Mouse (Mus musculus) limb, embryonic 11.5 days (tissue): ENCODE data around the gene Gstcd. TPM values are rescaled to one million over a fixed set of nuclear protein-coding genes. Genes with fewer than 3 reads are reported as not detected.
A peak's percentile ranks its signal among the peaks of the same experiment; 100 is the strongest.

Source experiments
- ATAC-seq: fragments of 200-750 bp; cut with Nextera tagmentation; 2 replicates; pipeline ENCODE4 v1.8.0; 2017; ENCODE audit warnings: low read depth; ENCODE audit not compliant: insufficient number of reproducible peaks, low FRiP score, low TSS enrichment
- DNase-seq: peaks from one replicate; pipeline ENCODE4 v3.0.0-alpha.2; 2015; ENCODE audit warnings: low spot score
- H3K27ac ChIP-seq: fragments of 300-500 bp; sonication (generic); replicated peaks from 2 replicates; pipeline ENCODE4 v1.5.1; 2014; ENCODE audit warnings: low read depth, mild to moderate bottlenecking, low read length
- H3K27me3 ChIP-seq: fragments of 300-500 bp; sonication (generic); 2 replicates; pipeline ENCODE4 v1.6.1; 2014; ENCODE audit warnings: mild to moderate bottlenecking, low read length, mixed read lengths; ENCODE audit not compliant: control insufficient read depth, insufficient read depth
- H3K36me3 ChIP-seq: fragments of 300-500 bp; sonication (generic); 2 replicates; pipeline ENCODE4 v1.6.1; 2014; ENCODE audit warnings: mild to moderate bottlenecking, low read length, moderate library complexity, mixed read lengths; ENCODE audit not compliant: control insufficient read depth, insufficient read depth
- H3K4me1 ChIP-seq: fragments of 300-500 bp; sonication (generic); 2 replicates; pipeline ENCODE4 v1.6.1; 2014; ENCODE audit warnings: low read length, mixed read lengths; ENCODE audit not compliant: control insufficient read depth, insufficient read depth
- H3K4me2 ChIP-seq: fragments of 300-500 bp; sonication (generic); 2 replicates; pipeline ENCODE4 v1.6.1; 2014; ENCODE audit warnings: low read depth, mild to moderate bottlenecking, moderate library complexity; ENCODE audit not compliant: severe bottlenecking
- H3K4me3 ChIP-seq: fragments of 300-500 bp; sonication (generic); 2 replicates; pipeline ENCODE4 v1.5.1; 2014; ENCODE audit warnings: low read depth, low read length
- H3K9ac ChIP-seq: fragments of 300-500 bp; sonication (generic); 2 replicates; pipeline ENCODE4 v1.6.1; 2014; ENCODE audit warnings: mild to moderate bottlenecking, low read length
- H3K9me3 ChIP-seq: fragments of 300-500 bp; sonication (generic); 2 replicates; pipeline ENCODE4 v1.6.1; 2016; ENCODE audit warnings: low read length; ENCODE audit not compliant: control insufficient read depth
- WGBS: fragments of 180-500 bp; shearing (Covaris S2); extraction: QIAGEN DNeasy Blood & Tissue Kit; methylation state at CpG from one replicate; pipeline ENCODE4 v1.1.7; 2014; 5-methylcytosine and 5-hydroxymethylcytosine counted together
- polyA plus RNA-seq: library from polyadenylated mRNA; unstranded; fragments of >200 nt; fragmentation: Nextera tagmentation; extraction: Ambion mirVana; gene quantifications from 2 replicates; pipeline ENCODE4 v1.2.1, GENCODE M21; 2014

Gene Gstcd
- polyA plus RNA-seq, 1 experiment from 2014 or later = 12.1 TPM

DNA sequence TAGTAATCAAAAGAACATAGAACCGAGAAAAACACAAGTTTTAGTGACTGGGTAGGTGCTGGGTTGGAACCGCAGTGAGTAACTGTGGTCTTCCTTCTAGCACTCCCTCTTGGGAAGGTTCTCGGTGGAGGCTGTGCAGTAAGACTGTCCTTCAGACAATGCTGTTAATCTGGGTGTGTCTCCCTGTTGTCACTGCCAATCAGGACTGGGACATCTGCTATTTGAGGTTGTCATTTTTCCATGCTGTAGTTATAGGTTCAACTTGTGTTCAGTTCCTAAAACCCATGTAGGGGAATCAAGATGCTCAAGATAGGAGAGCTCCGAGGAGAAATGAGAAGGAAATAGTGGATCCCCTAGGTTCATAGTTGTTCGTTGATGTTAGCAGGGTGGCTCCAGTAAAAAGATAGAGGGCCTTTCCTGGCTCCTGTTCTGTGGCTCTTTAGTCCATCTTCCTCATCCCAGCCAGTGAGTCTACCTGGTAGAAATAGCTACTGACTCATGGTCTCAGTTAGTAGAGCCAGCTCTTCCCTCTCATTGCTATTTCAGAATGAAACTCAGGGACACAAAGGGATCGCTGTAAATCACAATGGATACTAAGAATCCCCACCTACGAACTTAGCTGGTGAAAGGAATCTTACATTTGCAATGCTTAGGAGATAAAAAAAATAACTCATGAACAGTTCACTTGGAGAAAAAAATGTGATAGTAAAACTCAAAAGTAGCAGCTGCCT lies 129.0 kb downstream of the Gstcd start:
- no peaks in the 10 kb centered on the region for H3K4me1 ChIP-seq
- no peak overlapping the region for H3K9ac ChIP-seq
- no peaks in the 10 kb centered on the region for H3K27me3 ChIP-seq
- H3K27ac ChIP-seq = no peak overlapping the region
- no peaks in the 10 kb centered on the region for H3K9me3 ChIP-seq
- DNase-seq (no peak), ATAC-seq (no peak)
- 85% methylated on average over 7 of the region's 7 CpGs for WGBS
- no peak overlapping the region for H3K4me3 ChIP-seq
- H3K4me2 ChIP-seq = no peak overlapping the region
- H3K36me3 ChIP-seq = no peaks in the 10 kb centered on the region

DNA sequence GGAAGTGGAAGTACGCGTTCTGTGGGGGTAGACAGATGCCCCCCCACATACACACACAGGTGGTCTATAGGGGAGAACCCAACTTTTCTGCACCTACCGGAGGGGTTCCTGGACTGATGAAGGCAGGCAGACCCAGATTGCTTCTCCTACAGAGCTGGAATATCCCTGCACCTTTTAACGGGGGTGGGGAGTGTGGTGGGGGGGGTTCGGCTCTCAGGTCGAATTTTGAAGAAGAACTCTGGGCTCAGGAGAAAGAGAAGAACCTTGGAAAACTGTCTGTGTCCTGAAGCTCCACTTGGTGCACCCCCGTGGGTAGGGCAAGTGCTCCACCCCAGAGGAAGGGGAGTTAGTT lies 141.3 kb downstream of the Gstcd start:
- no peaks in the 10 kb centered on the region for H3K9me3 ChIP-seq
- DNase-seq (no peak), ATAC-seq (0 out of 2 replicates have a peak, but pooled peaks have one; percentile 44)
- H3K9ac ChIP-seq = peak overlapping the region; percentile 61
- WGBS = 8% methylated on average over 7 of the region's 7 CpGs
- peaks cover under 1% of the 10 kb centered on the region; the same call in 1 of the 2 replicates for H3K4me1 ChIP-seq
- peak overlapping the region; percentile 59 for H3K4me3 ChIP-seq
- no peak overlapping the region for H3K27ac ChIP-seq
- H3K4me2 ChIP-seq = peak overlapping the region; percentile 75
- H3K36me3 ChIP-seq = no peaks in the 10 kb centered on the region
- H3K27me3 ChIP-seq = peaks cover 11% of the 10 kb centered on the region; the same call in 1 of the 2 replicates

DNA sequence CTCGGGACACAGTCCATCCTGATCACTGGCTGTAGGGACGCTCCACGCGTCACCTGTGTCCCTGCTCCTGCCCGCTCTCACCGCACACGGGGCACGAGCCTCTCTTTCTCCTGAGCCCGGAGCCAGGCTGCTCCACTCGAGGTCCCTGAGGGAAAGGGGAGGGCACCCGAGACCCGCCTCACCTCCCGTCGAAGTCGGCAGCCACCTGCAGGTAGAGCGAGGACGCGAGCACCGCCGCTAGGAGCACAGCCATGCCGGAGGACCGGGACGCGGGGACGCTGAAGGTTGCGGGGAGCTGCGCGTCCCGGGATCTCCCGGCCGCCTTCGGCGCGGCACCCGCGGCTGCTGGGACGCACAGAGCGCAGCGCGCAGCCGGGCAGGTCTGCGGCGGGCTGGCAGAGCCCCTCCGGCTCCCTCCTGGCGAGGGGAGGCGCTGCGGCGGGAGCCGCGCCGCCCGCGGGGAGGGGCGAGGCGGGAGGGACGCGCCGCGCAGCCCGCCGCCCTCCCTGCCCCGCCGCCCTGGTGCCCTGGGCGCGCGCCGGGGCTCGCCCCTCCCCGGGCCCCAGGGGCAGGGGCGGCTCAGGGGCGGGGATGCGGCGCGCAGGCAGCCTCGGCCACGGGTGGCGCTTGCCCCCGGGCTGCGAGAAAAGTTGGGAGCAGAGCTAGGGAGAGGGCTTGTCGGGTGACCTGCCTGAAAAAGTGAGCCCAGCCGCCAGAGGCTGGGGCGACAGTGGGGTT lies 141.9 kb downstream of the Gstcd start, which contains the start of gene Npnt:
Gene Npnt (minus strand): TSS at position 501 of the 738 bp plus-strand sequence.
- ATAC-seq (peak; percentile 81), DNase-seq (peak; percentile 66)
- Histone ChIP-seq H3K9ac (peak within 1 kb of the TSS; percentile 61), H3K27ac (no peak within 1 kb of the TSS), H3K9me3 (no peaks in the 10 kb centered on the region), H3K4me2 (peak within 1 kb of the TSS; percentile 75), H3K36me3 (no peaks in the 10 kb centered on the region), H3K4me1 (peaks cover 6% of the 10 kb centered on the region), H3K4me3 (peak within 1 kb of the TSS; percentile 59), H3K27me3 (peaks cover 11% of the 10 kb centered on the region; the same call in 1 of the 2 replicates)
- under 1% methylated on average over 53 of the region's 82 CpGs for WGBS

DNA sequence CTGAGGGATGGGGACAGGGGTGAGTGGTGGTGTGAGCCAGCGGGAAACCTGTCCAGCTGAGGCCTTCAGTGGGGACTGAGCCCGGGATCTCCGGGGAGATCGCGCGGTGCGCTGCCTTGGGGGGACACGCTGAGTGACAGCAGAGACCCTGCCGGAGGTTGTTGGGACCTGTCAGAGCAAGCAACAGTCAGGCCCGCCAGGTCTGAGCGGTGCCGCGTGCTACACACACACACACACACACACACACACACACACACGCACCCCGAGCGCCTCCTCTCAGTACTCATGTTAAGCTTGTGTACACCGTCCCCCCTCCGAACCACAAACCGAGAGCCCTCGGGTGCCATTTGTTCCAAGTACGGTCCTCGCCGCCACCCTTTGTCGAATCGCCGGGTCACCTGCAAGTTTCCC lies 142.4 kb downstream of the Gstcd start:
- Histone ChIP-seq H3K4me1 (peaks cover 12% of the 10 kb centered on the region), H3K9ac (peak overlapping the region; percentile 61), H3K9me3 (no peaks in the 10 kb centered on the region), H3K4me2 (peak overlapping the region; percentile 75), H3K36me3 (no peaks in the 10 kb centered on the region), H3K4me3 (peak overlapping the region; percentile 59), H3K27me3 (peaks cover 11% of the 10 kb centered on the region; the same call in 1 of the 2 replicates), H3K27ac (no peak overlapping the region)
- DNase-seq (peak; percentile 65), ATAC-seq (peak; percentile 53)
- WGBS = under 1% methylated on average over 25 of the region's 26 CpGs

DNA sequence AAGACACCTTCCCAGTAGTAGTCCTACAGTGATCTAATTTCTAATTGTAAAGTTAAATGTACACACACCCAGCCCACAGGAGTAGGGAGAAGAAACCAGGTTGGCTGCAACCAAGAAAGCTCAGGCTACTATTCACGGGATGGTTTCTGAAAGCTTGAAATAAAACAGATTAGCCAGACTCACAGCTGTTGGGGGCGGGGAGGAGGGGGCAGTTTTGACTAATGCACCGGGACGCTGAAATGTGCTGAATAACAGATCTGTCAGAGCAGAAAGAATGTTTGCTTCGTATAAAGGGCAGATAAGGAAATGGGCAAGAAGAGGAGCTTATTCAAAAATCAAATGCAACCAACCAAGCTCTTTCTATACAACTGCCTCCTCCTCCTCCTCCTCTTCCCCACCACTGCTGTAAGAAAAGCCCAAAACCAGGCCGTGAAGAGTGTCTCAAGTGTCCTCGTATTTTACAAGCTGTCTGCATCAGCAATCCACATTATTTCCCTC lies 143.5 kb downstream of the Gstcd start:
- no peak for ATAC-seq
- Histone ChIP-seq H3K4me2 (no peak overlapping the region), H3K36me3 (no peaks in the 10 kb centered on the region), H3K9ac (no peak overlapping the region), H3K9me3 (no peaks in the 10 kb centered on the region), H3K4me1 (peaks cover 19% of the 10 kb centered on the region), H3K27me3 (peaks cover 11% of the 10 kb centered on the region; the same call in 1 of the 2 replicates), H3K4me3 (no peak overlapping the region), H3K27ac (no peak overlapping the region)
- DNase-seq = no peak
- WGBS = 20% methylated on average over 7 of the region's 7 CpGs

DNA sequence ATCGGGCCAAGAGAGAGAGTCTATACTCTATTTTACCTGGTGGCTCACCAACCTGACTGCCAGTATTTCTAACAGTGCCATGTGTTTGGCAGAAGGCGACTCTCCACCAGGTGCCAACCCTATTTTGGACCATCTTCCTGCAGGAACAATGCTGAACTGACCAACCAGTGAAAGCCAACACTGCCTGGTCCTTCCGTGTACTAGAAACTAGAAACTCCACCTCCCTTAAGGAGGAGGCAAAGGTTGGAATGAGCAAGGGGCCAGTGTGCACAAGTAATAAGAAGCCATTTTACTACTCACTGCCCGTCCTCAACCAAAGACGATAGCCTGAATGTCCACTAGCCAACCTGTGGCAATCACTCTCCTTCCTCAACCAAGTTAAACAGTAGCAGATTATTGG lies 145.7 kb downstream of the Gstcd start:
- Histone ChIP-seq H3K36me3 (no peaks in the 10 kb centered on the region), H3K4me3 (no peak overlapping the region), H3K4me1 (peaks cover 19% of the 10 kb centered on the region), H3K27me3 (peaks cover 11% of the 10 kb centered on the region; the same call in 1 of the 2 replicates), H3K4me2 (no peak overlapping the region), H3K9me3 (no peaks in the 10 kb centered on the region), H3K9ac (no peak overlapping the region), H3K27ac (no peak overlapping the region)
- DNase-seq = no peak
- 91% methylated on average over 5 of the region's 5 CpGs for WGBS
- no peak for ATAC-seq

DNA sequence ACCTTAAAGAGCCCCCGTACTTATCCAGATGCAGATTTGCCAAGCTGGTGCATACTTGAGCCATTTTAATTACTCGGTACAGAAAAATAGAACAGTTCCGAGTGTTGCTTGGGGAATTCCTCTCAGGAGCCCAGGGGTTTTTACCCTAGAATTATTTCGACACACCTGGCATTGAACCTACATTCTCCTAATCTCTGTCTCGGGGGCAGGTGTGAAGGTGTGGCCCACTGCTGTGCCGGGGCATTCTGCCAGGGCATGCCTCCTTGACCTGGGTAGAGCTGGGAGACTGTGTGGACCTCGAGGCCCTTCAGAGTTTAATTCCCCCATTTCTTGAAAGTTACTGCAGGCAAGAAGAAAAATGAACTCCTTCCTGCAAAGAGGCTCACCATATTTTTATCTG lies 146.2 kb downstream of the Gstcd start:
- no peak for ATAC-seq
- peaks cover 19% of the 10 kb centered on the region for H3K4me1 ChIP-seq

DNA sequence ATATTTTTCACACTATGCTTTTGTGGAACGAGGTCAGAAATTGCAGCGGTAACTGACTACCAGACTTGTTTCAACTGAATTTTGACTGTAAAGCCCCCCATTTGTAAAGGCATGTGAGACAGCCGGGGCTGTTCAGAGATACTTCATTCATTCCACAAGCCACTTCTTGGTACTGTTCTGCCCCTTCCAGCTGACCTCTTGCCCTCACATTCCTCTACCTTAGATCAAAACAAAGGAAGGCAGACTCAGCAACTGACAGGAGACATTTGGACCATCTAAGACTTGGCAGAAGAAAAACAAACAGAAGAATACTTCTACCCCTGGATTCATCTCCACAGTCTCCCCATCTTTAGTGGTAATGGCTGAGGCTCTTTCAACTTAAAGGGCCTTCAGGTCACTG lies 147.2 kb downstream of the Gstcd start:
- H3K9me3 ChIP-seq = no peaks in the 10 kb centered on the region
- H3K4me1 ChIP-seq = peaks cover 19% of the 10 kb centered on the region
- peak overlapping the region; percentile 36; the same call in 1 of the 2 replicates for H3K27ac ChIP-seq
- H3K27me3 ChIP-seq = peaks cover 8% of the 10 kb centered on the region; the same call in 1 of the 2 replicates
- H3K36me3 ChIP-seq = no peaks in the 10 kb centered on the region
- H3K9ac ChIP-seq = no peak overlapping the region
- no peak overlapping the region for H3K4me3 ChIP-seq
- ATAC-seq = no peak
- no peak for DNase-seq
- 23% methylated on average over 3 of the region's 3 CpGs for WGBS
- no peak overlapping the region for H3K4me2 ChIP-seq

More for the DNA sequence above, 146.2 kb downstream of the Gstcd start:
- WGBS = 72% methylated on average over 7 of the region's 7 CpGs
- Histone ChIP-seq H3K9me3 (no peaks in the 10 kb centered on the region), H3K27ac (no peak overlapping the region), H3K36me3 (no peaks in the 10 kb centered on the region), H3K4me2 (no peak overlapping the region), H3K9ac (no peak overlapping the region), H3K4me3 (no peak overlapping the region), H3K27me3 (peaks cover 8% of the 10 kb centered on the region; the same call in 1 of the 2 replicates)
- no peak for DNase-seq
